Mouse (Mus musculus) small intestine, adult 2 months (tissue): ENCODE data around the gene Mboat2. TPM values are rescaled to one million over a fixed set of nuclear protein-coding genes. Genes with fewer than 3 reads are reported as not detected.
A peak's percentile ranks its signal among the peaks of the same experiment; 100 is the strongest.

ENCODE experiments used
- H3K27ac ChIP-seq: fragments of 200-500 bp; 2 replicates; pipeline ENCODE4 v1.5.1; 2012; ENCODE audit warnings: low read depth, low read length, control low read depth, inconsistent platforms; ENCODE audit not compliant: insufficient read depth
- H3K27me3 ChIP-seq: fragments of 200-500 bp; 2 replicates; pipeline ENCODE4 v1.6.1; 2012; ENCODE audit warnings: mild to moderate bottlenecking, moderate library complexity, low read length, inconsistent platforms; ENCODE audit not compliant: control insufficient read depth, insufficient read depth
- H3K36me3 ChIP-seq: fragments of 200-500 bp; 2 replicates; pipeline ENCODE4 v1.6.1; 2012; ENCODE audit warnings: mild to moderate bottlenecking, low read length, control low read depth, inconsistent platforms; ENCODE audit not compliant: control insufficient read depth, insufficient read depth
- H3K4me1 ChIP-seq: fragments of 200-500 bp; 2 replicates; pipeline ENCODE4 v1.6.1; 2012; ENCODE audit warnings: low read length, inconsistent platforms, mixed read lengths; ENCODE audit not compliant: control insufficient read depth, insufficient read depth, insufficient read length
- H3K4me3 ChIP-seq: fragments of 200-500 bp; 2 replicates; pipeline ENCODE4 v1.5.1; 2012; ENCODE audit warnings: low read depth, mild to moderate bottlenecking, control low read depth, inconsistent platforms, low read length, moderate library complexity
- CTCF ChIP-seq: fragments of 200-500 bp; IDR thresholded peaks from 2 replicates; pipeline ENCODE4 v1.5.1; 2012; ENCODE audit warnings: low read depth, mild to moderate bottlenecking, control low read depth, inconsistent platforms, low read length, moderate library complexity, mixed read lengths; ENCODE audit not compliant: insufficient replicate concordance, insufficient read length; ENCODE audit errors: extremely low read depth
- POLR2A ChIP-seq: fragments of 200-500 bp; IDR thresholded peaks from 2 replicates; pipeline ENCODE4 v1.6.1; 2012; ENCODE audit warnings: low read depth, mild to moderate bottlenecking, control low read depth, inconsistent platforms, low read length, moderate library complexity
- WGBS: fragments of 180-500 bp; shearing (Covaris S2); methylation state at CpG from one replicate; pipeline ENCODE4 v1.1.7; 2018; 5-methylcytosine and 5-hydroxymethylcytosine counted together
- polyA plus RNA-seq: library from polyadenylated mRNA; depleted of rRNA; stranded (reverse); fragments of >200 nt; gene quantifications from 2 replicates; pipeline ENCODE4 v1.2.3, GENCODE M21; 2012

Gene Mboat2
- polyA plus RNA-seq, 1 experiment: 0.55 TPM

- Histone ChIP-seq H3K36me3 (no peaks in the 10 kb centered on the region), H3K4me1 (peaks cover 6% of the 10 kb centered on the region), H3K27me3 (no peaks in the 10 kb centered on the region), H3K4me3 (no peak overlapping the region), H3K27ac (no peak overlapping the region)
- TF ChIP-seq POLR2A (no peak), CTCF (no peak)
- WGBS: 65% methylated on average over 9 of the region's 9 CpGs
Observed at GRCm38 (mm10) chr12:24841115-24841879, 10.6 kb downstream of the Mboat2 start.

DNA sequence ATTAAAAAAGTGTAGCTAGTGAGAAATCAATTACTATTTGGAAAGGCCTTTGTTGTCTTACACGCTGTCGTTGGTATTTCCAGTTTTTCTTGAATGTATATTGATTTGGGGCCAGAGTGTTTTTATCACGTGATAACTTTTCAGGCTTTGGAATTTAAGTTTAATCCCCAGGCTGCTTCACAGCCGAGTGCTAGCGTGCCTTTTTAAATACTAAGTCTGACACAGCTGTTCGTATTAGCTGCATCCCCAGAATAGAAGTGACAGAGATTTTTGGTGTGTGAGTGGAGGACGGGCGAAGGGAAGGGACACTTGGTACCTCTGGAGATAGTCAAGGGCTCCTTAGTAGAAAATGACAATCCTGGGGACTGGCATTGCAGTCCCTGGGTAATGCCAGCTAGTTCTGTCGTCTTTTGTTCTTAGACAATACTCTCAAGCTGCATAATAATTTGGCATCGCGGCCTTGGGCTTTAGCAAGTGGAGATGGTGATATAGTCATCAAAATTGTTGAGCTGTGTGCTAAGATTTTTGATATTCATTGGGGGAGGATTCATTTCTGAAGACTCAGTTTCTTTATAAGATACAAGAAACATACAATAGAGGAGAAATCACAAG is 11.7 kb downstream of the Mboat2 start:
- no peak overlapping the region for H3K4me3 ChIP-seq
- no peaks in the 10 kb centered on the region for H3K36me3 ChIP-seq
- 77% methylated on average over 11 of the region's 11 CpGs for WGBS
- TF ChIP-seq POLR2A: no peak
- TF ChIP-seq CTCF: no peak
- H3K4me1 ChIP-seq: peaks cover 6% of the 10 kb centered on the region
- no peaks in the 10 kb centered on the region for H3K27me3 ChIP-seq
- H3K27ac ChIP-seq: no peak overlapping the region

DNA sequence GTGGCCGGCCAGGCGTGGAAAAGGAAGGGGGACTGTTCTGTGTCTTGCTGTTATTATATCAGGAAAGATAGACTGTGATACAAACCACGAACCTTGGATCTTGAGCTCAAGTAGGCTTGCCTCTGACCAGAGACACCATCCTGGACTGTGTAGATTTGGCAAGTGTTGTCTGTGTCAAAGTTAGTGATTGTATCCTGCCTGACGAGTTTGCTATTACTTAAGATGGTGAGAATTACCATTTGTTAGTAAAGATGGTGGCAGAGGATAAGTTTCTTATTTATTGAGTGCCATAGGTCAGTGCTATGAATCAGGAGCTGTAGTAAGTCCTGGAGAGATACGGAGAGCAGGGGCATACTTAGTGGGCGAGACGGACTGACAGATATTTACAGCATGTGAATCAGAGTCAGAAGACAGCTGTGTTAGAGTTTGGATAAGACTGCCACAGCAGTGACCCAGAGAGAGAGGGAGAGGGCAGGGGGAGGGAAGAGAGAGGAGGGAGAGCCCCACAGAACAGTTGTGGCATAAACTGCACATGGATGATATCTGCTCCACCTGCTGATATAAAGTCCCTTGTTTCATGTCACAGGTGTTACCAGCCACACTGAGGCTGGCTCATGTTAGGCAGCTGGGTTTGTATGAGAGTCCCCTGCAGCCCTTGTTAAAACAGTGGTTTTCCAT is 12.9 kb downstream of the Mboat2 start:
- Histone ChIP-seq H3K27ac (no peak overlapping the region), H3K27me3 (no peaks in the 10 kb centered on the region), H3K4me1 (no peaks in the 10 kb centered on the region), H3K4me3 (no peak overlapping the region), H3K36me3 (no peaks in the 10 kb centered on the region)
- WGBS: 44% methylated on average over 7 of the region's 7 CpGs
- no peak for TF ChIP-seq CTCF
- TF ChIP-seq POLR2A: no peak

DNA sequence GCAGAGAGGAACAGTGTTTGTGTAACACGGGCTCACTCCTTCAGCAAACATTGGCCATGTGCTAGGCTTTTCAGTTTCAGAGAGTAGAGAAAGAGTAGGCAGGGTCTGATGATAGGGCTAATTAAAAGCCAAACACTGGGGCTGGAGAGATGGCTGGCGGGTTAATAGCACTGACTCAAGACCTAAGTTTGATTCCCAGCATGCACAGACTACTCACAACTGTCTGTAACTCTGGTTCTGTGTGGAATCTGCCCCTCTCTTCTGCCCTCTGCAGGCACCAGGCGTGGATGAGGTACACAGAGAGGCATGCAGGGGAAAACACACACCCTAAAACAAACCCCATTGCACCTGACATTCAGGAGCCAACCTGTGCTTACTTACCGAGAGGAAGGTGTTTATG is 14.7 kb downstream of the Mboat2 start:
- Histone ChIP-seq H3K4me1 (no peaks in the 10 kb centered on the region), H3K27ac (no peak overlapping the region), H3K4me3 (no peak overlapping the region), H3K27me3 (no peaks in the 10 kb centered on the region), H3K36me3 (no peaks in the 10 kb centered on the region)
- no peak for TF ChIP-seq POLR2A
- peak; percentile 32; the same call in 1 of the 2 replicates for TF ChIP-seq CTCF
- 38% methylated on average over 4 of the region's 4 CpGs for WGBS

DNA sequence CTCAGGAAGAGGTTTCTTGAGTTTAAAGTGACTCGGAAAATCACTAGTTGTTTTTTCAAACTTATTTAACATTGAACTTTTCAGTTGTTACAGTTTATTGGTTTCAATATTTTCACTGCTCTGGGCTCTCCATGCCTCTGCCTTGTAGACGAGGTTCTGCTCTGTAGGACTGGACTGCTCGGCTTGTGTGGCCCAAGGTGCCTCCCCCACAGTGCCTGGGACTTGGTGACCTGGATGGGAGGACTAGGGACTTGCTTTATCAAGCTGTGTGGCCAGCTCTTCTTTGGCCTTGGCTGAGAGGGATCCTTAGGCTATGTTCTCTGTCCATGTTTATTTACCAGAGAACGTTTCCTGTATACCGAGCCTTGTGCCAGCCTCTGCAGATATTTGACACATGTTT is 17.4 kb downstream of the Mboat2 start:
- H3K4me3 ChIP-seq: no peak overlapping the region
- no peaks in the 10 kb centered on the region for H3K36me3 ChIP-seq
- TF ChIP-seq POLR2A: no peak
- TF ChIP-seq CTCF: no peak
- H3K4me1 ChIP-seq: no peaks in the 10 kb centered on the region
- WGBS: 85% methylated on average over 5 of the region's 5 CpGs
- H3K27me3 ChIP-seq: no peaks in the 10 kb centered on the region
- H3K27ac ChIP-seq: no peak overlapping the region

DNA sequence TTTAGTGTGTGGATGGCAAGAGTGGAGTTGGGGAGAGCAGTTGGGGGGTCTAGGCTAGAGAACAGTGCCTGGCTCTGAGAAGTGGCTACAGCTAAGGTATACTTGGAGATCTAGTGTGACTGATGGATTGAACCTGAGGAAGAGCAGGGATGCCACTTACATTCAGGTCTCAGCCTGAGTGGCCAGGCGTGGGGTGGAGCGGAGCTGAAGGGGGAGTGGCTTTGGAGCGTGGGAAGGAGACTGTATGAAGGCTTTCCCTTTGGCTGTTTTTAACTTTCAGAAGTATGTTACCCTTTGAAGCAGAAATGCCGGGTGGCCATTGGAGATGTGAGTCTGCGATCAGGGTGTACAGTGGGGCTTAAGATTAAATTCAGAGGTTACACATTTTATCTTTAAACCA is 26.7 kb downstream of the Mboat2 start:
- Histone ChIP-seq H3K27ac (no peak overlapping the region), H3K4me3 (no peak overlapping the region), H3K36me3 (no peaks in the 10 kb centered on the region), H3K27me3 (no peaks in the 10 kb centered on the region), H3K4me1 (no peaks in the 10 kb centered on the region)
- WGBS: 81% methylated on average over 5 of the region's 5 CpGs
- no peak for TF ChIP-seq CTCF
- no peak for TF ChIP-seq POLR2A

DNA sequence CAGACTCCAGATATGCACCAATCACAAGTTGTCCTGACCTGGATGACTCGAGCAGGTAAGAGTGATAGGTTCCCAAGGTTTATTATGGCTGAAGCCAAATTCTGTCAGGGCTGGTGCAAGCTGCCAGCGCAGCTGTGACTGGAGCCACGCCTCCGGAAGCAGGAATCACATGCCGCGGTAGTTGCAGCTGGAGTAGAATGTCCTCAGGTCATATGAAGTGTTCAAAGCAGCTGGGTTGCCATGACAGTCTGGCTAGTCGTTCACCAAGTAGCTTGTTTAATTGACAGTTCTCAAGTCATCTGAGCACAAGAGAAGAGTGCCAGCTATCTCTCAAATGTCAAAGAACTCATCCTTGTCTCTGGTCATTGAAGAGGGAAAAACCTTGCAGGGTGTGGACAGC is 28.7 kb downstream of the Mboat2 start:
- no peaks in the 10 kb centered on the region for H3K4me1 ChIP-seq
- H3K36me3 ChIP-seq: no peaks in the 10 kb centered on the region
- H3K4me3 ChIP-seq: no peak overlapping the region
- TF ChIP-seq CTCF (no peak), POLR2A (no peak)
- 21% methylated on average over 7 of the region's 7 CpGs for WGBS
- H3K27ac ChIP-seq: no peak overlapping the region
- no peaks in the 10 kb centered on the region for H3K27me3 ChIP-seq
